Mouse (Mus musculus): Measurements from ENCODE around the gene Pcyox1. TPM values are rescaled to one million over a fixed set of nuclear protein-coding genes. Genes with fewer than 3 reads are reported as not detected.
"Not testable (repeated sequence)": the region's sequence is repeated elsewhere in the genome, so short reads cannot be mapped to it uniquely, and the experiment has no call there.

Pcyox1 gene
- polyA plus RNA-seq, 1 experiment from 2014 or later, result 88.4 TPM

GRCm38 (mm10) chr6:86388461-86388860 lies 8.5 kb downstream of the Pcyox1 start:
- no peak overlapping the region for H3K9ac ChIP-seq (ENCODE audit: low read depth, low read length)
- H3K4me1 ChIP-seq (ENCODE audit: control insufficient read depth, insufficient read depth, low read depth, low read length), result no peaks in the 10 kb centered on the region
- 82% methylated on average over 18 of the region's 18 CpGs for WGBS
- H3K36me3 ChIP-seq (ENCODE audit: control insufficient read depth, insufficient read depth, low read length), result peaks cover 45% of the 10 kb centered on the region
- H3K4me3 ChIP-seq (ENCODE audit: low read length), result no peak overlapping the region
- H3K27ac ChIP-seq (ENCODE audit: low read depth, low read length), result no peak overlapping the region
- no peak overlapping the region for H3K4me2 ChIP-seq (ENCODE audit: low read length)
- ATAC-seq, result no peak
- no peaks in the 10 kb centered on the region for H3K27me3 ChIP-seq (replicated peaks; ENCODE audit: control insufficient read depth, insufficient read depth, low read length)
- H3K9me3 ChIP-seq (ENCODE audit: control insufficient read depth, low read length), result no peaks in the 10 kb centered on the region

DNA sequence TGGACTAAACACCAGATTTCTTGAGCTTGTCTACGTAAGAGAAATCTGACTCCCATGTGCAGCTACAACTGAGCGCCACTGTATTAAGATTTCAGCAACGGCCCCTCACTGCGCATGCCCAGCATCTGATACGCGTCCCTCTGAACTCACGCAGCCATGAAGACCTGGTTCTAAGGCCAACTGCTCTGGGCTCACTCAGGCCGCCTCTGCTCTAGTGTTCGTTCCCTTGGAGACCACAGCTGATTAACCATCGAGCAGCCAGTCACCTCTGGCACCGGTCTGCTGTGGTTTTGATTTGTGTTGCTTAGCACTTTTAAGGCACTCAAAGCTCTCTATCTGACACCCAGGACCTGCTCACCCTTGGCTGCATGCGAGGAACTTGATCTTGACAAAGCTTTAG lies 9.6 kb downstream of the Pcyox1 start:
- Histone ChIP-seq H3K27me3 (replicated peaks; ENCODE audit: control insufficient read depth, insufficient read depth, low read length) (no peaks in the 10 kb centered on the region), H3K27ac (ENCODE audit: low read depth, low read length) (no peak overlapping the region), H3K9me3 (ENCODE audit: control insufficient read depth, low read length) (no peaks in the 10 kb centered on the region), H3K9ac (ENCODE audit: low read depth, low read length) (no peak overlapping the region), H3K4me3 (ENCODE audit: low read length) (no peak overlapping the region), H3K36me3 (ENCODE audit: control insufficient read depth, insufficient read depth, low read length) (peaks cover 44% of the 10 kb centered on the region), H3K4me1 (ENCODE audit: control insufficient read depth, insufficient read depth, low read depth, low read length) (no peaks in the 10 kb centered on the region), H3K4me2 (ENCODE audit: low read length) (no peak overlapping the region)
- no peak for ATAC-seq
- WGBS, result 86% methylated on average over 12 of the region's 12 CpGs

GRCm38 (mm10) chr6:86385362-86386104 lies 11.4 kb downstream of the Pcyox1 start:
- H3K4me2 ChIP-seq (ENCODE audit: low read length), result no peak overlapping the region
- no peaks in the 10 kb centered on the region for H3K9me3 ChIP-seq (ENCODE audit: control insufficient read depth, low read length)
- ATAC-seq, result no peak
- H3K27me3 ChIP-seq (replicated peaks; ENCODE audit: control insufficient read depth, insufficient read depth, low read length), result no peaks in the 10 kb centered on the region
- H3K27ac ChIP-seq (ENCODE audit: low read depth, low read length), result no peak overlapping the region
- peaks cover 29% of the 10 kb centered on the region for H3K36me3 ChIP-seq (ENCODE audit: control insufficient read depth, insufficient read depth, low read length)
- no peak overlapping the region for H3K4me3 ChIP-seq (ENCODE audit: low read length)
- no peak overlapping the region for H3K9ac ChIP-seq (ENCODE audit: low read depth, low read length)
- no peaks in the 10 kb centered on the region for H3K4me1 ChIP-seq (ENCODE audit: control insufficient read depth, insufficient read depth, low read depth, low read length)
- 86% methylated on average over 5 of the region's 5 CpGs for WGBS

GRCm38 (mm10) chr6:86384692-86385091 lies 12.3 kb downstream of the Pcyox1 start:
- 80% methylated on average over 4 of the region's 4 CpGs for WGBS
- no peak overlapping the region for H3K9ac ChIP-seq (ENCODE audit: low read depth, low read length)
- no peak overlapping the region for H3K4me3 ChIP-seq (ENCODE audit: low read length)
- H3K9me3 ChIP-seq (ENCODE audit: control insufficient read depth, low read length), result no peaks in the 10 kb centered on the region
- no peak overlapping the region for H3K27ac ChIP-seq (ENCODE audit: low read depth, low read length)
- no peak for ATAC-seq
- no peaks in the 10 kb centered on the region for H3K4me1 ChIP-seq (ENCODE audit: control insufficient read depth, insufficient read depth, low read depth, low read length)
- H3K36me3 ChIP-seq (ENCODE audit: control insufficient read depth, insufficient read depth, low read length), result peaks cover 23% of the 10 kb centered on the region
- no peaks in the 10 kb centered on the region for H3K27me3 ChIP-seq (replicated peaks; ENCODE audit: control insufficient read depth, insufficient read depth, low read length)
- H3K4me2 ChIP-seq (ENCODE audit: low read length), result no peak overlapping the region

DNA sequence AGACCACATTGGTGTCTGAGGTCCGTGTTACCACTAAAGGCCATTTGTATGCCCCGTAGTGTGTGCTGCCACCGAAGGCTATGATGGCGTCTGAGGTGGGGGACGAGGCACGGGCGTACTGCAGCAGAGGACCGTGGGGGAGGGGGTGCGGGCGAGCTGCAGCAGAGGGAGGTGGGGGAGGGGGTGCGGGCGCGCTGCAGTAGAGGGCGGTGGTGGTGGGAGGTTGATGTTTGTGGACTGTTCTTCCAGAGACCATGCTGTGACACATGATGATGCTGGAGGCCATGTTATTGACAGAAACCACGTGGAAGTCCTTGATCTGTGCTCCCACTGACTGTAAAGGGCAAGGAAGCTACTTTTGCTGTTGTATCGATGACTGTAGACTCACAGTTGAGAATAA lies 13.6 kb downstream of the Pcyox1 start:
- no peaks in the 10 kb centered on the region for H3K9me3 ChIP-seq (ENCODE audit: control insufficient read depth, low read length)
- no peak overlapping the region for H3K9ac ChIP-seq (ENCODE audit: low read depth, low read length)
- no peak overlapping the region for H3K4me2 ChIP-seq (ENCODE audit: low read length)
- H3K36me3 ChIP-seq (ENCODE audit: control insufficient read depth, insufficient read depth, low read length), result peaks cover 21% of the 10 kb centered on the region
- 52% methylated on average over 16 of the region's 16 CpGs for WGBS
- H3K27me3 ChIP-seq (replicated peaks; ENCODE audit: control insufficient read depth, insufficient read depth, low read length), result no peaks in the 10 kb centered on the region
- no peak overlapping the region for H3K4me3 ChIP-seq (ENCODE audit: low read length)
- no peaks in the 10 kb centered on the region for H3K4me1 ChIP-seq (ENCODE audit: control insufficient read depth, insufficient read depth, low read depth, low read length)
- H3K27ac ChIP-seq (ENCODE audit: low read depth, low read length), result no peak overlapping the region
- no peak for ATAC-seq

DNA sequence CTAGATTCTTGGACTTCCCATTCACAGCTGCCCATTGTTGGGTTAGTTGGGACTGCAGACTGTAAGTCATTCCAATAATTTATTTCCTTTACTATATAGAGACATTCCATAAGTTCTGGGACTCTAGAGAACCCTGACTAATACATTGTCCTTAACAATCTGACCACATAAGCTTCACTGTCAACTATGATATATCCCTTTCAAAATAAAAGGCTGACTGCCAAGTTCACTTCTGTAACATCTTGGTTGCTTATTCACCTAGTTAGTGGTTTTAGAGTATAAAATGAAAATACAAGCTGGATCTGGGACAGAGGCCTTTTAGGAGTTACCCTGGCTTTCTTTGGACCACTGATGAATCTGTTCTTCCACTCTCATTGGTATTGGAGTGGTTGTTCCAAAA lies 14.4 kb downstream of the Pcyox1 start:
- no peaks in the 10 kb centered on the region for H3K9me3 ChIP-seq (ENCODE audit: control insufficient read depth, low read length)
- peaks cover 23% of the 10 kb centered on the region for H3K36me3 ChIP-seq (ENCODE audit: control insufficient read depth, insufficient read depth, low read length)
- no peak for ATAC-seq
- H3K4me2 ChIP-seq (ENCODE audit: low read length), result no peak overlapping the region
- no peaks in the 10 kb centered on the region for H3K4me1 ChIP-seq (ENCODE audit: control insufficient read depth, insufficient read depth, low read depth, low read length)
- no peak overlapping the region for H3K27ac ChIP-seq (ENCODE audit: low read depth, low read length)
- H3K9ac ChIP-seq (ENCODE audit: low read depth, low read length), result no peak overlapping the region
- no peaks in the 10 kb centered on the region for H3K27me3 ChIP-seq (replicated peaks; ENCODE audit: control insufficient read depth, insufficient read depth, low read length)
- H3K4me3 ChIP-seq (ENCODE audit: low read length), result no peak overlapping the region

DNA sequence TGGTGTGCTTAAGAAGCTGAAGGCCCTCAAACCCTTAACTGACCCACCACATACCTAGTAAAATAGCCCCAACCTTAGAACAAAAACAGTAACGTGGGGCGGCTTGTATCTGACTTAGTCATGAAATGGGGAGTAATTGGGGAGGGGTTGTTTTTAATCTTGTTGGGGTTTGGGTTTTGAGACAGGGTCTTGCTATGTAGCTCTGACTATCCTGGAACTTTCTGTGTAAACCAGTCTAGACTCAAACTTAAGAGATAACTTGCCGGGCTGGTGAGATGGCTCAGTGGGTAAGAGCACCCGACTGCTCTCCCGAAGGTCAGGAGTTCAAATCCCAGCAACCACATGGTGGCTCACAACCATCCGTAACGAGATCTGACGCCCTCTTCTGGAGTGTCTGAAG lies 16.8 kb downstream of the Pcyox1 start:
- 78% methylated on average over 6 of the region's 8 CpGs for WGBS
- peaks cover 32% of the 10 kb centered on the region for H3K36me3 ChIP-seq (ENCODE audit: control insufficient read depth, insufficient read depth, low read length)
- not testable (repeated sequence) for ATAC-seq; H3K4me3 ChIP-seq (ENCODE audit: low read length); H3K27me3 ChIP-seq (replicated peaks; ENCODE audit: control insufficient read depth, insufficient read depth, low read length); H3K9me3 ChIP-seq (ENCODE audit: control insufficient read depth, low read length); H3K9ac ChIP-seq (ENCODE audit: low read depth, low read length); H3K4me1 ChIP-seq (ENCODE audit: control insufficient read depth, insufficient read depth, low read depth, low read length); H3K4me2 ChIP-seq (ENCODE audit: low read length); H3K27ac ChIP-seq (ENCODE audit: low read depth, low read length)

- 92% methylated on average over 3 of the region's 3 CpGs for WGBS
- Histone ChIP-seq H3K9me3 (ENCODE audit: control insufficient read depth, low read length) (no peaks in the 10 kb centered on the region), H3K4me3 (ENCODE audit: low read length) (no peak overlapping the region), H3K27ac (ENCODE audit: low read depth, low read length) (no peak overlapping the region), H3K9ac (ENCODE audit: low read depth, low read length) (no peak overlapping the region), H3K27me3 (replicated peaks; ENCODE audit: control insufficient read depth, insufficient read depth, low read length) (no peaks in the 10 kb centered on the region), H3K4me1 (ENCODE audit: control insufficient read depth, insufficient read depth, low read depth, low read length) (no peaks in the 10 kb centered on the region), H3K4me2 (ENCODE audit: low read length) (no peak overlapping the region), H3K36me3 (ENCODE audit: control insufficient read depth, insufficient read depth, low read length) (peaks cover 32% of the 10 kb centered on the region)
- no peak for ATAC-seq
Measured at GRCm38 (mm10) chr6:86378341-86378740, 18.6 kb downstream of the Pcyox1 start.

- H3K36me3 ChIP-seq (ENCODE audit: control insufficient read depth, insufficient read depth, low read length), result peaks cover 23% of the 10 kb centered on the region
- no peak overlapping the region for H3K9ac ChIP-seq (ENCODE audit: low read depth, low read length)
- H3K27ac ChIP-seq (ENCODE audit: low read depth, low read length), result no peak overlapping the region
- H3K4me2 ChIP-seq (ENCODE audit: low read length), result no peak overlapping the region
- H3K4me3 ChIP-seq (ENCODE audit: low read length), result no peak overlapping the region
- H3K9me3 ChIP-seq (ENCODE audit: control insufficient read depth, low read length), result no peaks in the 10 kb centered on the region
- no peak for ATAC-seq
- WGBS, result 95% methylated on average over 6 of the region's 6 CpGs
- peaks cover 17% of the 10 kb centered on the region for H3K4me1 ChIP-seq (ENCODE audit: control insufficient read depth, insufficient read depth, low read depth, low read length)
- H3K27me3 ChIP-seq (replicated peaks; ENCODE audit: control insufficient read depth, insufficient read depth, low read length), result no peaks in the 10 kb centered on the region
Measured at GRCm38 (mm10) chr6:86373556-86373955, 23.4 kb downstream of the Pcyox1 start.

Data from hindbrain, embryonic 16.5 days (tissue).